Mouse (Mus musculus) liver, postnatal 0 days (tissue): ENCODE results near the gene Ttc27. TPM values are rescaled to one million over a fixed set of nuclear protein-coding genes. Genes with fewer than 3 reads are reported as not detected.

ENCODE experiments used
- ATAC-seq: fragments of 200-750 bp; cut with Nextera tagmentation; 2 replicates; pipeline ENCODE4 v1.8.0; 2017; ENCODE audit warnings: mild to moderate bottlenecking, moderate library complexity
- DNase-seq: peaks from one replicate; pipeline ENCODE4 v3.0.0-alpha.2; 2016
- H3K27ac ChIP-seq: fragments of 300-500 bp; sonication (generic); 2 replicates; pipeline ENCODE4 v1.5.1; 2014; ENCODE audit warnings: antibody characterized with exemption, moderate library complexity, mild to moderate bottlenecking, low read depth
- H3K27me3 ChIP-seq: fragments of 300-500 bp; sonication (generic); 2 replicates; pipeline ENCODE4 v1.6.1; 2014; ENCODE audit warnings: low read length, control low read depth, mixed read lengths; ENCODE audit not compliant: insufficient read depth
- H3K36me3 ChIP-seq: fragments of 300-500 bp; sonication (generic); replicated peaks from 2 replicates; pipeline ENCODE4 v1.6.1; 2014; ENCODE audit warnings: mild to moderate bottlenecking, control low read depth, low read length, moderate library complexity, mixed read lengths; ENCODE audit not compliant: insufficient read depth
- H3K4me1 ChIP-seq: fragments of 300-500 bp; sonication (generic); 2 replicates; pipeline ENCODE4 v1.6.1; 2014; ENCODE audit warnings: antibody characterized with exemption, mild to moderate bottlenecking, control low read depth; ENCODE audit not compliant: insufficient read depth
- H3K4me2 ChIP-seq: fragments of 300-500 bp; sonication (generic); 2 replicates; pipeline ENCODE4 v1.6.1; 2014; ENCODE audit warnings: low read depth, mild to moderate bottlenecking, low read length, moderate library complexity, mixed read lengths
- H3K4me3 ChIP-seq: fragments of 300-500 bp; sonication (generic); 2 replicates; pipeline ENCODE4 v1.5.1; 2014; ENCODE audit warnings: low read depth, low read length
- H3K9ac ChIP-seq: fragments of 300-500 bp; sonication (generic); replicated peaks from 2 replicates; pipeline ENCODE4 v1.6.1; 2014; ENCODE audit warnings: mild to moderate bottlenecking, moderate library complexity
- H3K9me3 ChIP-seq: fragments of 300-500 bp; sonication (generic); 2 replicates; pipeline ENCODE4 v1.6.1; 2016; ENCODE audit warnings: mild to moderate bottlenecking, control low read depth, low read length, mixed read lengths
- CTCF ChIP-seq: sonication (generic); IDR thresholded peaks from 2 replicates; pipeline ENCODE4 v1.5.1; 2016; ENCODE audit warnings: antibody characterized with exemption, low read depth
- EP300 ChIP-seq: IDR thresholded peaks from 2 replicates; pipeline ENCODE4 v1.6.1; 2016; ENCODE audit warnings: antibody characterized with exemption, low read depth, mild to moderate bottlenecking
- WGBS: fragments of 180-500 bp; shearing (Covaris S2); extraction: QIAGEN DNeasy Blood & Tissue Kit; methylation state at CpG from one replicate; pipeline ENCODE4 v1.1.7; 2014; ENCODE audit not compliant: insufficient replicate concordance; 5-methylcytosine and 5-hydroxymethylcytosine counted together
- polyA plus RNA-seq: library from polyadenylated mRNA; unstranded; fragments of >200 nt; fragmentation: Nextera tagmentation; extraction: Ambion mirVana; gene quantifications from 2 replicates; pipeline ENCODE4 v1.2.1, GENCODE M21; 2015

Gene Ttc27
- polyA plus RNA-seq, 1 experiment from 2014 or later, result 6.0 TPM

- peak; percentile 28 for ATAC-seq
- 35% methylated on average over 12 of the region's 12 CpGs for whole genome bisulfite sequencing
- no peaks in the 10 kb centered on the region for H3K9me3 ChIP-seq
- H3K4me1 ChIP-seq, result peaks cover 8% of the 10 kb centered on the region; the same call in 1 of the 2 replicates
- no peak overlapping the region for H3K27ac ChIP-seq
- TF ChIP-seq CTCF (no peak), EP300 (no peak)
- no peaks in the 10 kb centered on the region for H3K27me3 ChIP-seq
- peak overlapping the region; percentile 20; the same call in 1 of the 2 replicates for H3K4me2 ChIP-seq
- 0 out of 2 replicates have a peak, but pooled peaks cover under 1% of the 10 kb centered on the region for H3K36me3 ChIP-seq
- DNase-seq, result no peak
- H3K4me3 ChIP-seq, result no peak overlapping the region
- H3K9ac ChIP-seq, result no peak overlapping the region
Observed at GRCm38 (mm10) chr17:74868185-74868907, 150.8 kb downstream of the Ttc27 start.

GRCm38 (mm10) chr17:74869556-74869955 is 152.0 kb downstream of the Ttc27 start:
- no peak overlapping the region for H3K4me2 ChIP-seq
- TF ChIP-seq EP300 (no peak), CTCF (no peak)
- ATAC-seq, result no peak

GRCm38 (mm10) chr17:74870177-74871160 is 152.9 kb downstream of the Ttc27 start:
- Histone ChIP-seq H3K9ac (no peak overlapping the region), H3K27ac (no peak overlapping the region), H3K4me3 (no peak overlapping the region), H3K36me3 (no peaks in the 10 kb centered on the region), H3K27me3 (no peaks in the 10 kb centered on the region), H3K9me3 (no peaks in the 10 kb centered on the region), H3K4me2 (no peak overlapping the region), H3K4me1 (peaks cover 8% of the 10 kb centered on the region; the same call in 1 of the 2 replicates)
- ATAC-seq, result no peak
- 60% methylated on average over 14 of the region's 14 CpGs for WGBS
- DNase-seq, result no peak
- TF ChIP-seq CTCF (no peak), EP300 (no peak)

More at GRCm38 (mm10) chr17:74869556-74869955, 152.0 kb downstream of the Ttc27 start:
- Histone ChIP-seq H3K9me3 (no peaks in the 10 kb centered on the region), H3K4me1 (peaks cover 8% of the 10 kb centered on the region; the same call in 1 of the 2 replicates), H3K27me3 (no peaks in the 10 kb centered on the region), H3K27ac (no peak overlapping the region), H3K9ac (no peak overlapping the region), H3K36me3 (no peaks in the 10 kb centered on the region), H3K4me3 (no peak overlapping the region)
- WGBS, result 65% methylated on average over 8 of the region's 8 CpGs
- DNase-seq, result no peak

- no peak overlapping the region for H3K9ac ChIP-seq
- H3K27ac ChIP-seq, result no peak overlapping the region
- no peaks in the 10 kb centered on the region for H3K27me3 ChIP-seq
- H3K4me2 ChIP-seq, result peak overlapping the region; percentile 42
- WGBS, result 37% methylated on average over 9 of the region's 9 CpGs
- TF ChIP-seq CTCF (no peak), EP300 (peak; percentile 95)
- no peaks in the 10 kb centered on the region for H3K9me3 ChIP-seq
- peaks cover 8% of the 10 kb centered on the region; the same call in 1 of the 2 replicates for H3K4me1 ChIP-seq
- H3K4me3 ChIP-seq, result no peak overlapping the region
- no peaks in the 10 kb centered on the region for H3K36me3 ChIP-seq
- DNase-seq (no peak), ATAC-seq (peak; percentile 77)
Observed at GRCm38 (mm10) chr17:74872567-74872966, 155.0 kb downstream of the Ttc27 start.

GRCm38 (mm10) chr17:74873756-74874155 is 156.2 kb downstream of the Ttc27 start:
- no peaks in the 10 kb centered on the region for H3K36me3 ChIP-seq
- H3K4me2 ChIP-seq, result no peak overlapping the region
- H3K27ac ChIP-seq, result no peak overlapping the region
- TF ChIP-seq CTCF (no peak), EP300 (no peak)
- DNase-seq (no peak), ATAC-seq (no peak)
- no peak overlapping the region for H3K9ac ChIP-seq
- H3K4me1 ChIP-seq, result peaks cover 2% of the 10 kb centered on the region; the same call in 1 of the 2 replicates
- no peaks in the 10 kb centered on the region for H3K9me3 ChIP-seq
- no peak overlapping the region for H3K4me3 ChIP-seq
- H3K27me3 ChIP-seq, result no peaks in the 10 kb centered on the region
- WGBS, result 70% methylated on average over 1 of the region's 1 CpGs

- H3K4me1 ChIP-seq, result no peaks in the 10 kb centered on the region
- no peak overlapping the region for H3K4me3 ChIP-seq
- no peaks in the 10 kb centered on the region for H3K36me3 ChIP-seq
- H3K9me3 ChIP-seq, result no peaks in the 10 kb centered on the region
- no peaks in the 10 kb centered on the region for H3K27me3 ChIP-seq
- TF ChIP-seq EP300 (no peak), CTCF (no peak)
- H3K27ac ChIP-seq, result no peak overlapping the region
- H3K4me2 ChIP-seq, result no peak overlapping the region
- DNase-seq, result no peak
- no peak overlapping the region for H3K9ac ChIP-seq
- no peak for ATAC-seq
- 82% methylated on average over 5 of the region's 5 CpGs for WGBS
Observed at GRCm38 (mm10) chr17:74875740-74876139, 158.2 kb downstream of the Ttc27 start.
